Mouse (Mus musculus) MEL (cell line): ENCODE results near the gene Tmco4.

ENCODE experiments used
- CHD1 ChIP-seq: IDR thresholded peaks from 2 replicates; pipeline ENCODE4 v1.6.1; 2012; ENCODE audit warnings: low read depth, mild to moderate bottlenecking, inconsistent platforms, low read length, improper control_type of control experiment
- CTCF ChIP-seq, 3 experiments: IDR thresholded peaks in 2 of 3; conservative IDR thresholded peaks in 1 of 3; 2 replicates each; pipeline ENCODE4 v1.5.1; 2011 to 2012; ENCODE audit warnings: low read length in 3 of 3, low read depth in 2 of 3, mild to moderate bottlenecking in 2 of 3, improper control_type of control experiment in 1 of 3, inconsistent platforms in 1 of 3, mixed read lengths in 1 of 3, moderate library complexity in 1 of 3; ENCODE audit not compliant: control insufficient read depth in 1 of 3, insufficient read depth in 1 of 3, poor library complexity in 1 of 3, severe bottlenecking in 1 of 3
- EP300 ChIP-seq, 2 experiments: IDR thresholded peaks; 2 replicates each; pipeline ENCODE4 v1.6.1; 2011; ENCODE audit warnings: improper control_type of control experiment in 2 of 2, low read length in 2 of 2, low read depth in 1 of 2, mild to moderate bottlenecking in 1 of 2
- HCFC1 ChIP-seq: IDR thresholded peaks from 2 replicates; pipeline ENCODE4 v1.6.1; 2012; ENCODE audit warnings: low read depth, mild to moderate bottlenecking, inconsistent platforms, low read length, improper control_type of control experiment, moderate library complexity
- MAFK ChIP-seq: IDR thresholded peaks from 2 replicates; pipeline ENCODE4 v1.6.1; 2011; ENCODE audit warnings: low read depth, mild to moderate bottlenecking, low read length, improper control_type of control experiment, borderline replicate concordance
- MEF2A ChIP-seq: IDR thresholded peaks from 2 replicates; pipeline ENCODE4 v1.6.1; 2014; ENCODE audit warnings: low read depth, mild to moderate bottlenecking, inconsistent platforms, low read length, improper control_type of control experiment; ENCODE audit not compliant: poor library complexity, insufficient replicate concordance, severe bottlenecking; ENCODE audit errors: extremely low read depth
- POLR2A ChIP-seq, 2 experiments: IDR thresholded peaks; 2 replicates each; pipeline ENCODE4 v1.6.1; 2011 to 2012; ENCODE audit warnings: low read length in 2 of 2, mild to moderate bottlenecking in 2 of 2, control low read depth in 1 of 2, improper control_type of control experiment in 1 of 2, low read depth in 1 of 2, moderate library complexity in 1 of 2; ENCODE audit not compliant: control insufficient read depth in 1 of 2, insufficient read depth in 1 of 2, poor library complexity in 1 of 2
- POLR2AphosphoS2 ChIP-seq: IDR thresholded peaks from 2 replicates; pipeline ENCODE4 v1.6.1; 2011; ENCODE audit warnings: low read length, improper control_type of control experiment
- SMC3 ChIP-seq: IDR thresholded peaks from 2 replicates; pipeline ENCODE4 v1.6.1; 2011; ENCODE audit warnings: low read depth, low read length, improper control_type of control experiment
- USF1 ChIP-seq: IDR thresholded peaks from 2 replicates; pipeline ENCODE4 v1.6.1; 2014; ENCODE audit warnings: low read depth, mild to moderate bottlenecking, inconsistent platforms, low read length, improper control_type of control experiment, moderate library complexity

DNA sequence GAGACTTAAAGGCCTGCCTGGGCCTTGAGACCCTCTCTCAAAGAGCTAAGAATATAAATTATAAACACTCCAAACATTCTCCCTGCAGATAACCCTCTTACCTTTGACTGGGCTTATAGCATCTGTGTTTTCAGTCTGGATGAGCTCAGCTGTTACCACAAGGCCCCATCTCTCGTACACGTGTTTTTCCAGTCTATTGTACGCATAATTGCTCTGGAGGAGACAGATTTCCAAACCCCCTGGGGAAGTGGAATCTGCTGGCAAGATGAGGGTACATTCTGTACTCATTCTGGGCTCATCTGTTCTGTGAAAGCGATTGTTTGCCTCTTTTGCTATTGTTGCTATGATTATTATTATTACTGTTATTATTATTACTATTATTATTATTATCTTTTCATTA, 46.3 kb downstream of the Tmco4 start:
- TF ChIP-seq CTCF (IDR thresholded peaks at IDR 0.05 in 2 of 3, conservative IDR thresholded peaks at IDR 0.05 in 1 of 3; ENCODE audit: control insufficient read depth in 1 of 3, insufficient read depth in 1 of 3, low read depth in 2 of 3, low read length in 3 of 3, poor library complexity in 1 of 3, severe bottlenecking in 1 of 3) (no peak), HCFC1 (no peak), SMC3 (no peak), EP300 (IDR thresholded peaks at IDR 0.05; ENCODE audit: low read depth in 1 of 2, low read length in 2 of 2) (no peak), MAFK (no peak), USF1 (no peak), POLR2A (IDR thresholded peaks at IDR 0.05; ENCODE audit: control insufficient read depth in 1 of 2, insufficient read depth in 1 of 2, low read depth in 1 of 2, low read length in 2 of 2, poor library complexity in 1 of 2) (no peak), MEF2A (no peak), CHD1 (no peak), POLR2AphosphoS2 (no peak)
